Mouse (Mus musculus) kidney, adult 2 months (tissue): ENCODE measurements at regions not wholly inside any gene's neighbourhood (a gene's known extent, or its start where the extent isn't known, plus 50 kb on each side); places are given as distances from the start of the nearest gene placed in this dataset.

ENCODE experiments used
- CTCF ChIP-seq: fragments of 200-500 bp; conservative IDR thresholded peaks from 2 replicates; pipeline ENCODE4 v1.5.1; 2011; ENCODE audit warnings: low read depth, mild to moderate bottlenecking, control low read depth, low read length, moderate library complexity, mixed read lengths; ENCODE audit not compliant: insufficient read depth, insufficient read length
- POLR2A ChIP-seq: fragments of 200-500 bp; IDR thresholded peaks from one replicate; pipeline ENCODE4 v1.6.1; 2011; ENCODE audit warnings: low read depth, low read length, control low read depth

GRCm38 (mm10) chr14:62191624-62192023, 100.8 kb upstream of the Rnaseh2b start:
- TF ChIP-seq POLR2A = no peak
- TF ChIP-seq CTCF = no peak
